Mouse (Mus musculus): ENCODE measurements at regions not wholly inside any gene's neighbourhood (a gene's known extent, or its start where the extent isn't known, plus 50 kb on each side); places are given as distances from the start of the nearest gene placed in this dataset.
"Not testable (repeated sequence)": the region's sequence is repeated elsewhere in the genome, so short reads cannot be mapped to it uniquely, and the experiment has no call there.

DNA sequence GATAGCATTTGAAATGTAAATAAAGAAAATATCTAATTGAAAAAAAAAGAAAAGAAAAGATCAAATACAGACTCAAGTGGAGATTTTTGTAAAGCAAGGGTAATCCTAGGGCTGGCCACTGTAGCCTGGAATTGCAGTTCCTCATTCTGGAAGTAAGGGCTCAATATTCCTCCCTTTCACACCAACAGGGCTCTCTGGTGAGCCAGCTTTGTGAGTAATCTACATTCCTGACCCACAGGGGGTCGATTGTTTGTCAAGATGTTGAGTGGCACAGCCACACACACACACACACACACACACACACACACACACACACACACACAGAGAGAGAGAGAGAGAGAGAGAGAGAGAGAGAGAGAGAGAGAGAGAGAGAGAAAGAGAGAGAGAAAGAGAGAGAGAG lies 107.1 kb upstream of the Fbxl4 start:
- not testable (repeated sequence) for TF ChIP-seq GATA1 (IDR thresholded peaks at IDR 0.05; ENCODE audit: borderline replicate concordance, low read length); FLI1 (IDR thresholded peaks at IDR 0.05; ENCODE audit: low read length)
